Mouse (Mus musculus): Measurements from ENCODE around the gene Tjap1. TPM values are rescaled to one million over a fixed set of nuclear protein-coding genes. Genes with fewer than 3 reads are reported as not detected.

The Tjap1 gene
- total and polyA plus RNA-seq, 3 experiments = 12.9 to 41.2 TPM; not detected in 1

- H3K27ac ChIP-seq (ENCODE audit: control insufficient read depth, low read depth, low read length) = no peak overlapping the region
- H3K36me3 ChIP-seq (ENCODE audit: control insufficient read depth in 1 of 2, insufficient read depth in 2 of 2, low read length in 2 of 2) = peaks cover 10% of the 10 kb centered on the region in 2 experiments
- H3K4me3 ChIP-seq (ENCODE audit: control insufficient read depth in 1 of 2, insufficient read depth in 1 of 2, low read depth in 2 of 2, low read length in 2 of 2) = no peak overlapping the region
- no peak overlapping the region for H3K9ac ChIP-seq (ENCODE audit: control insufficient read depth, low read depth, low read length, poor library complexity, severe bottlenecking)
- DNase-seq (ENCODE audit: low read depth, low spot score) = no peak
- H3K9me3 ChIP-seq (replicated peaks; ENCODE audit: insufficient read depth, low read length) = no peaks in the 10 kb centered on the region
- H3K4me1 ChIP-seq (ENCODE audit: control insufficient read depth in 1 of 2, insufficient read depth in 2 of 2, low read length in 2 of 2) = peaks cover 0 to 6% of the 10 kb centered on the region in 2 experiments; a peak in 2 of 4 replicates
- no peaks in the 10 kb centered on the region for H3K27me3 ChIP-seq (ENCODE audit: control insufficient read depth in 1 of 2, insufficient read depth in 2 of 2, low read length in 2 of 2)
- TF ChIP-seq USF2 (IDR thresholded peaks at IDR 0.05; ENCODE audit: borderline replicate concordance in 1 of 2, insufficient read depth in 1 of 2, low read depth in 1 of 2, low read length in 2 of 2) = no peak
- TF ChIP-seq ZMIZ1 (IDR thresholded peaks at IDR 0.05; ENCODE audit: low read depth, low read length) = peak; percentile 17
- no peak for TF ChIP-seq TBP (IDR thresholded peaks at IDR 0.05; ENCODE audit: low read depth, low read length)
- TF ChIP-seq POLR2AphosphoS2 (IDR thresholded peaks at IDR 0.05; ENCODE audit: low read length) = peak; percentile 10; the same call in 1 of the 2 replicates
- peaks cover 23% of the 10 kb centered on the region for H3K79me2 ChIP-seq (ENCODE audit: control insufficient read depth, insufficient read depth, low read length, poor library complexity)
Observed at GRCm38 (mm10) chr17:46243624-46244023, 39.2 kb downstream of the Tjap1 start.

- Histone ChIP-seq H3K4me1 (ENCODE audit: control insufficient read depth in 1 of 2, insufficient read depth in 2 of 2, low read length in 2 of 2) (peaks cover 0 to 6% of the 10 kb centered on the region in 2 experiments; a peak in 2 of 4 replicates), H3K27ac (ENCODE audit: control insufficient read depth, low read depth, low read length) (no peak overlapping the region), H3K9ac (ENCODE audit: control insufficient read depth, low read depth, low read length, poor library complexity, severe bottlenecking) (no peak overlapping the region), H3K4me3 (ENCODE audit: control insufficient read depth in 1 of 2, insufficient read depth in 1 of 2, low read depth in 2 of 2, low read length in 2 of 2) (no peak overlapping the region), H3K36me3 (ENCODE audit: control insufficient read depth in 1 of 2, insufficient read depth in 2 of 2, low read length in 2 of 2) (peaks cover 10% of the 10 kb centered on the region in 2 experiments), H3K9me3 (replicated peaks; ENCODE audit: insufficient read depth, low read length) (no peaks in the 10 kb centered on the region), H3K79me2 (ENCODE audit: control insufficient read depth, insufficient read depth, low read length, poor library complexity) (peaks cover 17% of the 10 kb centered on the region), H3K27me3 (ENCODE audit: control insufficient read depth in 1 of 2, insufficient read depth in 2 of 2, low read length in 2 of 2) (no peaks in the 10 kb centered on the region)
- TF ChIP-seq NRF1 (IDR thresholded peaks at IDR 0.05; ENCODE audit: insufficient read depth, low read depth, low read length, poor library complexity, severe bottlenecking) = no peak
- TF ChIP-seq POLR2AphosphoS2 (IDR thresholded peaks at IDR 0.05; ENCODE audit: low read length) = peak; percentile 31; the same call in 1 of the 2 replicates
- no peak for TF ChIP-seq ELF1 (IDR thresholded peaks at IDR 0.05; ENCODE audit: low read depth, low read length)
- TF ChIP-seq ZC3H11A (IDR thresholded peaks at IDR 0.05; ENCODE audit: low read depth, low read length) = no peak
- DNase-seq (ENCODE audit: low read depth, low spot score) = no peak
Observed at GRCm38 (mm10) chr17:46242993-46243392, 39.8 kb downstream of the Tjap1 start.

GRCm38 (mm10) chr17:46242274-46242673 is 40.6 kb downstream of the Tjap1 start:
- Histone ChIP-seq H3K27ac (ENCODE audit: control insufficient read depth, low read depth, low read length) (no peak overlapping the region), H3K9me3 (replicated peaks; ENCODE audit: insufficient read depth, low read length) (no peaks in the 10 kb centered on the region), H3K79me2 (ENCODE audit: control insufficient read depth, insufficient read depth, low read length, poor library complexity) (peaks cover 11% of the 10 kb centered on the region), H3K27me3 (ENCODE audit: control insufficient read depth in 1 of 2, insufficient read depth in 2 of 2, low read length in 2 of 2) (no peaks in the 10 kb centered on the region), H3K4me3 (ENCODE audit: control insufficient read depth in 1 of 2, insufficient read depth in 1 of 2, low read depth in 2 of 2, low read length in 2 of 2) (no peak overlapping the region), H3K36me3 (ENCODE audit: control insufficient read depth in 1 of 2, insufficient read depth in 2 of 2, low read length in 2 of 2) (peaks cover 12 to 16% of the 10 kb centered on the region in 2 experiments), H3K4me1 (ENCODE audit: control insufficient read depth in 1 of 2, insufficient read depth in 2 of 2, low read length in 2 of 2) (peaks cover 2 to 7% of the 10 kb centered on the region in 2 experiments), H3K9ac (ENCODE audit: control insufficient read depth, low read depth, low read length, poor library complexity, severe bottlenecking) (no peak overlapping the region)
- no peak for DNase-seq (ENCODE audit: low read depth, low spot score)
- no peak for TF ChIP-seq CHD2 (IDR thresholded peaks at IDR 0.05; ENCODE audit: low read length)
- TF ChIP-seq USF2 (IDR thresholded peaks at IDR 0.05; ENCODE audit: borderline replicate concordance in 1 of 2, insufficient read depth in 1 of 2, low read depth in 1 of 2, low read length in 2 of 2) = no peak

Measured in MEL (cell line).